Mouse (Mus musculus): ENCODE measurements at regions not wholly inside any gene's neighbourhood (a gene's known extent, or its start where the extent isn't known, plus 50 kb on each side); places are given as distances from the start of the nearest gene placed in this dataset.
"Not testable (repeated sequence)": the region's sequence is repeated elsewhere in the genome, so short reads cannot be mapped to it uniquely, and the experiment has no call there.

DNA sequence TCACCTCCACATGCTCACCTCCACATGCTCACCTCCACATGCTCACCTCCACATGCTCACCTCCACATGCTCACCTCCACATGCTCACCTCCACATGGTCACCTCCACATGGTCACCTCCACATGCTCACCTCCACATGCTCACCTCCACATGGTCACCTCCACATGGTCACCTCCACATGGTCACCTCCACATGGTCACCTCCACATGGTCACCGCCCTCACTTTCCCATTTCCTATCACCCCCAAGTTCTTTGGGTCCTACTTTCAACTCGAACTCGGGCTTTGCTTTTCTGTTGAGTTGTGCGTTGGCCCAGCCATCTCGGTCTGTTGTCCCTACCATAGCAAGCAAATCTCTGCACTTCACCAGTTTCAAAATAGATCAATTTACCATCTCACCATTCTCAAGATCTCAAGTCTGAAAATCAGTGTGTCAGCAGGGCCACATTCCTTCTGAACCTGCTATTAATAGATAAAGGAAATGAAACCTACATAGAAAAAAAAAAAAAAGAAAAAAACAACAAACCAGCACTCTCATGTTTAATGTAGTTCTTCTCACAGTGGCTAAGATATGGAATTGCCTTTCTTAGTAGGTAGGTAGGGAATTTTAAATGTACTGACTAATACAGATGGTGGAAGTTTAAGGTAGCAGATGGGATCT lies 724.0 kb upstream of the 4930452B06Rik start:
- TF ChIP-seq CTCF, EP300 (IDR thresholded peaks at IDR 0.05; ENCODE audit: low read depth): not testable (repeated sequence)
